Mouse (Mus musculus) spleen, adult 2 months (tissue): Measurements from ENCODE around the gene Cactin. TPM values are rescaled to one million over a fixed set of nuclear protein-coding genes. Genes with fewer than 3 reads are reported as not detected.
A peak's percentile ranks its signal among the peaks of the same experiment; 100 is the strongest.

Experiments used
- DNase-seq, 2 experiments: peaks; one replicate each; pipeline versions ENCODE4 v3.0.0 to v3.0.0-alpha.2; 2012 to 2021; ENCODE audit warnings: low spot score in 2 of 2, low read depth in 1 of 2
- H3K27ac ChIP-seq: fragments of 200-500 bp; 2 replicates; pipeline ENCODE4 v1.5.1; 2012; ENCODE audit warnings: low read length, inconsistent platforms; ENCODE audit not compliant: insufficient read depth
- H3K27me3 ChIP-seq: fragments of 200-500 bp; 2 replicates; pipeline ENCODE4 v1.6.1; 2012; ENCODE audit warnings: mild to moderate bottlenecking, moderate library complexity, low read length, inconsistent platforms; ENCODE audit not compliant: control insufficient read depth, insufficient read depth
- H3K36me3 ChIP-seq: fragments of 200-500 bp; 2 replicates; pipeline ENCODE4 v1.6.1; 2012; ENCODE audit warnings: mild to moderate bottlenecking, low read length, inconsistent platforms; ENCODE audit not compliant: control insufficient read depth, insufficient read depth
- H3K4me1 ChIP-seq: fragments of 200-500 bp; 2 replicates; pipeline ENCODE4 v1.6.1; 2011; ENCODE audit warnings: inconsistent platforms; ENCODE audit not compliant: control insufficient read depth, insufficient read depth, insufficient read length
- H3K4me3 ChIP-seq: fragments of 200-500 bp; 2 replicates; pipeline ENCODE4 v1.5.1; 2011; ENCODE audit warnings: mild to moderate bottlenecking, inconsistent platforms; ENCODE audit not compliant: insufficient read depth, insufficient read length; ENCODE audit errors: extremely low read depth
- CTCF ChIP-seq: fragments of 200-500 bp; IDR thresholded peaks from 2 replicates; pipeline ENCODE4 v1.5.1; 2011; ENCODE audit warnings: mild to moderate bottlenecking, inconsistent platforms; ENCODE audit not compliant: insufficient read depth, insufficient read length, insufficient replicate concordance; ENCODE audit errors: extremely low read depth
- POLR2A ChIP-seq: fragments of 200-500 bp; IDR thresholded peaks from 2 replicates; pipeline ENCODE4 v1.6.1; 2011; ENCODE audit warnings: low read depth, low read length, inconsistent platforms
- WGBS: fragments of 180-500 bp; shearing (Covaris S2); methylation state at CpG from one replicate; pipeline ENCODE4 v1.1.7; 2018; 5-methylcytosine and 5-hydroxymethylcytosine counted together
- polyA plus RNA-seq: library from polyadenylated mRNA; depleted of rRNA; stranded (reverse); fragments of >200 nt; gene quantifications from 2 replicates; pipeline ENCODE4 v1.2.3, GENCODE M21; 2012

Gene Cactin
- polyA plus RNA-seq, 1 experiment = 38.6 TPM

- H3K27me3 ChIP-seq = no peaks in the 10 kb centered on the region
- peak in 1 of 2 experiments; percentile 53 for DNase-seq
- TF ChIP-seq CTCF (no peak), POLR2A (no peak)
- H3K27ac ChIP-seq = peak overlapping the region; percentile 93
- peaks cover 82% of the 10 kb centered on the region for H3K4me1 ChIP-seq
- no peak overlapping the region for H3K4me3 ChIP-seq
- 17% methylated on average over 6 of the region's 6 CpGs for WGBS
- H3K36me3 ChIP-seq = no peaks in the 10 kb centered on the region
Observed at GRCm38 (mm10) chr10:81297246-81297645, 23.7 kb upstream of the Cactin start.

DNA sequence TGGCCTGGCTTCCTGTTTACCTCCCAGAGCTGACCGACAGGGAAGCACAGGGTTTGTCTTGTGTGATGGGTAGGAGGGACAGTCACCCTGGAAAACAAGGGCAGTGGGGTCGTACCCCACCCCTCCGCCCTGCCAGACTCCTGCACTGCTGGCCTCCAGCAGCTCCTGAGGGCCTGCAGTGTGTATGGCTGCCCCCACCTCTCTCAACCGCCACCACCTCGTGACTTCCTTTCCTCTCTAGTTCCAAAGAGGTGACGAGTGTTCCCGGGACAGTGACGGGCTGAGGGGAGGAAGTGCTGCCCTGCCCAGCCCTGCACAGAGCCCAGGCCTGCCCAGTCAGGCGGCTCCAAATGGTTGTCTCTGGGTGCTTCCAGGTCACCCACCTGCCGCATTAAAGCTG lies 23.1 kb upstream of the Cactin start:
- Histone ChIP-seq H3K4me1 (peaks cover 88% of the 10 kb centered on the region), H3K36me3 (no peaks in the 10 kb centered on the region), H3K27ac (peak overlapping the region; percentile 93), H3K27me3 (no peaks in the 10 kb centered on the region), H3K4me3 (peak overlapping the region; percentile 4; the same call in 1 of the 2 replicates)
- 2% methylated on average over 9 of the region's 10 CpGs for WGBS
- TF ChIP-seq POLR2A = no peak
- TF ChIP-seq CTCF = no peak
- DNase-seq = peak in 1 of 2 experiments; percentile 72

DNA sequence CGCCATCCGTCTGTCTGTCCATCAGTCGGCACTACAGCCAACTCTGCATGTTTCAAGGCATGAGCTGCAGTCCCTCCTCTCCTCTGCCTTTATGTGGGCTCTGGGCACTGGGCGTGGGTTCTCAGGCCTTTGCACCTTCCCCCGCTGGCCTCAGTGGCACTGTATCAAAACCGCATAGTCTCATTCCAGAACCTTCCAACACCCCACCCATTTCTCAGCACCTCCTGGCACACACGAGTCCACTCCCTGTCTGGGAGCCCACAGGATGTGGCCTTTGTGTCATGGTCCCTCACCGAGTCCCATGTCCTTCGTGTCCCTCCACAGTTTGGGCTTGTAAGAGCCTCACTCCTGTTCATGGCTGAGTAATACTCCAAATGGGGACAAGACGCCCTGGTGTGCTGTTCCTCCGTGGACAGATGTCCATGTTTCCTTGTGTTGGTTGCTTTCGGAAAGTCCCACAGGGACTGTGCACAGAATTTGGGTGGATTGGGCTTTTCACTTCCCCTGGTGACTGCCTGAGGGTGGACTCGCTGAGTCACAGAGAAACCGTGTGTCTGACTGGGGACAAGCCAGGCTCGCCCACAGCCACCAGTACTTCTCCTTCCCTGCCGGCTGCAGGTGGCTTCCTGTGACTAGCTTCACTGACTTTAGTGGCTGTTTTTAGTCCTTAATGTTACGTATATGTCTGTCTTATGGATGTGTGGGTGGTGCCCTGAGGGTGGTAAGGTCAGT lies 22.4 kb upstream of the Cactin start:
- TF ChIP-seq CTCF (no peak), POLR2A (no peak)
- WGBS = 26% methylated on average over 17 of the region's 17 CpGs
- H3K36me3 ChIP-seq = no peaks in the 10 kb centered on the region

DNA sequence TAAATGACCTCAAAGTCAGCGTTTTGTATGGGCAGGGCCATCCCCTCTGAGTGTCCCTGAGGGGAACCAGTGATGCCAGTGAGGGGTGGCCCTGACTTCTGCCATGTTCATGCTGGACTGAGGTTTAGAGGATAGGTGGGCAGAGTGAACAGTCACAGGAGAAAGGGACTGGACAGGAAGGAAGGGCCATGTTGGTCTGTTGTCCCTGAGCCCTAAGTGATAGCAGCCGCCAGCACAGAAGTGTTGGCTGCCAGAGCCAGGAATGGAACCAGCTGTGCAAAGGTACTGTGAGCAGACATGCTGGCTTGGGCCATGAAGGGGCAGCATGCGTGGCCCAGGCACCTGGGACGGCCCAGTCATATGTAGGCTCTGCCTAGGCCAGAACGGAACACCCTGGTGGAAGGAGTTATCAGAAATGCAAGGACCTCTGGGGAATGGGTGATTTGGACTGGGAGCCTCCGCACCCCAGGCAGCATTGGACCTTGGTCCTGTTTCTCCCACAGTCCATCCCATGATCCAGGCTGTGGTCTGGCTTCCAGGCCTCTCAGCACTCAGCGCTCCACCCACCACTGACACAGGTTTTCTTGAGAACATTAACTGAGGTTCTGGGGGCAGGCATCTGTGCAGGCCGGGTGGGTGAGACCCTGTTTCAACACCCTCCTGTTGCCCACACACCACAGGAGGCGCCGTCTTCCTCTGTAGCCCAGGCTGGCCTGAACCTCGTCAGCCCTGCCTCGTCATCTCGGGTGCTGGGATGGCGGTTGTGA lies 21.1 kb upstream of the Cactin start:
- Histone ChIP-seq H3K27ac (peak overlapping the region; percentile 93), H3K4me3 (no peak overlapping the region), H3K4me1 (peaks cover 92% of the 10 kb centered on the region), H3K36me3 (no peaks in the 10 kb centered on the region), H3K27me3 (no peaks in the 10 kb centered on the region)
- no peak for DNase-seq
- TF ChIP-seq POLR2A (no peak), CTCF (no peak)
- 78% methylated on average over 14 of the region's 14 CpGs for WGBS

More for the DNA sequence above, 22.4 kb upstream of the Cactin start:
- no peaks in the 10 kb centered on the region for H3K27me3 ChIP-seq
- DNase-seq = peak in 1 of 2 experiments; percentile 74
- H3K4me1 ChIP-seq = peaks cover 94% of the 10 kb centered on the region
- H3K4me3 ChIP-seq = no peak overlapping the region; the same call in 1 of the 2 replicates
- peak overlapping the region; percentile 93 for H3K27ac ChIP-seq

- Histone ChIP-seq H3K4me1 (peaks cover 87% of the 10 kb centered on the region), H3K27ac (peak overlapping the region; percentile 93; the same call in 1 of the 2 replicates), H3K36me3 (no peaks in the 10 kb centered on the region), H3K4me3 (no peak overlapping the region), H3K27me3 (no peaks in the 10 kb centered on the region)
- TF ChIP-seq POLR2A (no peak), CTCF (no peak)
- 90% methylated on average over 9 of the region's 9 CpGs for WGBS
- DNase-seq = no peak
Observed at GRCm38 (mm10) chr10:81300352-81300907, 20.5 kb upstream of the Cactin start.

DNA sequence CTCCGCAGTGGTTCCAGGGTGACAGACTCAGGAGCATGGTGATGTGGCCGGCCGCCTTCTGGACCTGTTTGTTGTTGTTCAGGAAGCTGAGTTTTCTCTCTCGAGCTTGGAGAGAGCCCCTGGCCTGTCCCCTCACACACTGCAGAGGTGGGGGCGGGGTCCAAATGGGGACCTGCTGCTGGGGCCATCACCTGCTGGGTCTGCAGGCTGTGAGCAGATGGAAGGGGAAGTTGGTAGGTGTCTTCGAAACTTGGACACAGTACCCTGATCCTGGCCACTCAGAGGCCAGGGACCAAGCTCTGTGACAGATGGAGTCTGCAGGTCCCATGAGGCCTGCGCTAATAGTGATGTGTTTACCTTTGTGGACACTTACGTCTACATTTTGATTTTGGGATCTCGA lies 19.6 kb upstream of the Cactin start:
- H3K27ac ChIP-seq = no peak overlapping the region
- WGBS = 63% methylated on average over 9 of the region's 9 CpGs
- no peak overlapping the region for H3K4me3 ChIP-seq
- no peaks in the 10 kb centered on the region for H3K27me3 ChIP-seq
- no peak for TF ChIP-seq CTCF
- TF ChIP-seq POLR2A = no peak
- 0 out of 2 replicates have a peak, but pooled peaks cover 3% of the 10 kb centered on the region for H3K36me3 ChIP-seq
- H3K4me1 ChIP-seq = peaks cover 80% of the 10 kb centered on the region
- DNase-seq = no peak

DNA sequence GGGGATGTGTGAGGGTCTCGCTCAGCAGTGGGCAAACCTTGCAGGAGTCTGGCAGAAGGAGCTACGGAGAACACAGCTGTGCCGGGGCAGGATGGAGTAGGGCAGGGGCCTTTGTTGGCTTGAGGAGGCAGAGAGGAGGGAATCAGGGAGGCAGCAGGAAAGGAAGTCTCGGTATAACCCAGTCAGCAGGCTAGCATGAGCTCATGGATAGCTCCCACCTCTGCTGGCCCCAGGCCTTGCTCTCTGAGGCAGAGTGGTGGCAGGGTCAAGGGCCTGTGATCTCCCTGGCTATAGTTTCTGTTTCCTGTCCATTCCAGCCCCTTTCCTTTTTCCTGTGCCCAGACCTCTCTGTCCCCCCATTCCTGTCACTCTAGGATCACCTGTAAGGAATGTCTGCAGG lies 18.6 kb upstream of the Cactin start:
- 76% methylated on average over 4 of the region's 4 CpGs for whole genome bisulfite sequencing
- Histone ChIP-seq H3K27me3 (no peaks in the 10 kb centered on the region), H3K4me1 (peaks cover 72% of the 10 kb centered on the region), H3K36me3 (peaks cover 9% of the 10 kb centered on the region), H3K4me3 (no peak overlapping the region), H3K27ac (peak overlapping the region; percentile 34; the same call in 1 of the 2 replicates)
- no peak for DNase-seq
- TF ChIP-seq CTCF (no peak), POLR2A (no peak)
